Mouse (Mus musculus): ENCODE data around the gene Commd7.
A peak's percentile ranks its signal among the peaks of the same experiment; 100 is the strongest.
"Not testable (repeated sequence)": the region's sequence is repeated elsewhere in the genome, so short reads cannot be mapped to it uniquely, and the experiment has no call there.

Commd7 gene

GRCm38 (mm10) chr2:153631976-153632870, at the start of gene Commd7:
Commd7 (minus strand) TSS chr2:153632781.
- DNase-seq (ENCODE audit: low spot score in 2 of 2): peak; percentile 42 to 78

- DNase-seq (ENCODE audit: low spot score in 2 of 2): peak in 1 of 2 experiments; percentile 42
Observed at GRCm38 (mm10) chr2:153679959-153680358, 47.4 kb upstream of the Commd7 start.

- no peak for DNase-seq (ENCODE audit: low spot score in 2 of 2)
Observed at GRCm38 (mm10) chr2:153677550-153677949, 45.0 kb upstream of the Commd7 start.

- no peak for DNase-seq (ENCODE audit: low spot score in 2 of 2)
Observed at GRCm38 (mm10) chr2:153676944-153677343, 44.4 kb upstream of the Commd7 start.

GRCm38 (mm10) chr2:153675364-153675763, 42.8 kb upstream of the Commd7 start:
- DNase-seq (ENCODE audit: low spot score in 2 of 2): not testable (repeated sequence)

GRCm38 (mm10) chr2:153672619-153673018, 40.0 kb upstream of the Commd7 start:
- no peak for DNase-seq (ENCODE audit: low spot score in 2 of 2)

GRCm38 (mm10) chr2:153670111-153670510, 37.5 kb upstream of the Commd7 start:
- DNase-seq (ENCODE audit: low spot score in 2 of 2): no peak

- DNase-seq (ENCODE audit: low spot score in 2 of 2): peak; percentile 19 to 51
Observed at GRCm38 (mm10) chr2:153668754-153669376, 36.3 kb upstream of the Commd7 start.

GRCm38 (mm10) chr2:153665401-153665800, 32.8 kb upstream of the Commd7 start:
- DNase-seq (ENCODE audit: low spot score in 2 of 2): no peak

- no peak for DNase-seq (ENCODE audit: low spot score in 2 of 2)
Observed at GRCm38 (mm10) chr2:153660616-153661015, 28.0 kb upstream of the Commd7 start.

- DNase-seq (ENCODE audit: low spot score in 2 of 2): not testable (repeated sequence)
Observed at GRCm38 (mm10) chr2:153657659-153658058, 25.1 kb upstream of the Commd7 start.

GRCm38 (mm10) chr2:153651681-153652080, 19.1 kb upstream of the Commd7 start:
- no peak for DNase-seq (ENCODE audit: low spot score in 2 of 2)

GRCm38 (mm10) chr2:153650014-153650687, 17.6 kb upstream of the Commd7 start:
- DNase-seq (ENCODE audit: low spot score in 2 of 2): no peak

- DNase-seq (ENCODE audit: low spot score in 2 of 2): peak in 1 of 2 experiments; percentile 15
Observed at GRCm38 (mm10) chr2:153649298-153650013, 16.9 kb upstream of the Commd7 start, which contains the start of gene Dnmt3b. Dnmt3b (plus strand) TSS chr2:153649450.

GRCm38 (mm10) chr2:153648773-153649297, 16.3 kb upstream of the Commd7 start:
- no peak for DNase-seq (ENCODE audit: low spot score in 2 of 2)

GRCm38 (mm10) chr2:153642999-153643398, 10.4 kb upstream of the Commd7 start:
- DNase-seq (ENCODE audit: low spot score in 2 of 2): no peak

- DNase-seq (ENCODE audit: low spot score in 2 of 2): no peak
Observed at GRCm38 (mm10) chr2:153642496-153642895, 9.9 kb upstream of the Commd7 start.

- DNase-seq (ENCODE audit: low spot score in 2 of 2): no peak
Observed at GRCm38 (mm10) chr2:153638977-153639680, 6.5 kb upstream of the Commd7 start.

GRCm38 (mm10) chr2:153633259-153633658, 678 bp upstream of the Commd7 start:
- DNase-seq (ENCODE audit: low spot score in 2 of 2): no peak

GRCm38 (mm10) chr2:153632871-153633226, 268 bp upstream of the Commd7 start:
- no peak for DNase-seq (ENCODE audit: low spot score in 2 of 2)

- no peak for DNase-seq (ENCODE audit: low spot score in 2 of 2)
Observed at GRCm38 (mm10) chr2:153630950-153631349, 1.6 kb downstream of the Commd7 start.
